Comparison of ENCODE assay signal across 9 mouse cellular contexts in genomic region chr3:94888595-94888994, GRCm38 (mm10). TPM values are rescaled to one million over a fixed set of nuclear protein-coding genes. Genes with fewer than 3 reads are reported as not detected.
A peak's percentile ranks its signal among the peaks of the same experiment; 100 is the strongest.
DNase-seq lines count a peak whose midpoint lies in the region; ATAC-seq and TF ChIP-seq lines count a peak whose summit lies in the region.
"Had no signal": no experiment of that assay in that cellular context is flagged by ENCODE, and none has a peak within 500 bp of the region (broad histone marks: within the 10 kb centered on the region; RNA-seq: fewer than 3 reads in every experiment).

No protein-coding gene starts in this region.

- no peak overlapping the region for H3K27ac ChIP-seq in intestine, postnatal 0 days (ENCODE audit: low read depth, low read length)
- H3K27ac ChIP-seq in intestine, embryonic 16.5 days (ENCODE audit: low read length), result no peak overlapping the region
- H3K27ac ChIP-seq in lung, postnatal 0 days (ENCODE audit: low read length), result no peak overlapping the region
- H3K27ac ChIP-seq in hindbrain, embryonic 13.5 days, result no peak overlapping the region

- intact Hi-C loops in left cerebral cortex, postnatal 10 days (cut with DNase I), result no loop called here

- H3K27me3 ChIP-seq in intestine, postnatal 0 days (replicated peaks; ENCODE audit: control insufficient read depth, insufficient read depth, low read length), result no peaks in the 10 kb centered on the region
- no peaks in the 10 kb centered on the region for H3K27me3 ChIP-seq in intestine, embryonic 16.5 days (replicated peaks; ENCODE audit: control insufficient read depth, insufficient read depth, low read length)
- H3K27me3 ChIP-seq in G1E (ENCODE audit: insufficient read depth, low read length), result no peaks in the 10 kb centered on the region
- H3K27me3 ChIP-seq in lung, postnatal 0 days (replicated peaks; ENCODE audit: insufficient read depth, low read length), result no peaks in the 10 kb centered on the region
- 0 out of 2 replicates have a peak, but pooled peaks cover 3% of the 10 kb centered on the region for H3K27me3 ChIP-seq in hindbrain, embryonic 13.5 days

- no peak overlapping the region for H3K9ac ChIP-seq in intestine, postnatal 0 days (ENCODE audit: low read depth, low read length)
- no peak overlapping the region for H3K9ac ChIP-seq in intestine, embryonic 16.5 days (ENCODE audit: low read depth, low read length)
- no peak overlapping the region for H3K9ac ChIP-seq in lung, postnatal 0 days (replicated peaks; ENCODE audit: low read depth)
- no peak overlapping the region for H3K9ac ChIP-seq in hindbrain, embryonic 13.5 days

- TF ChIP-seq EP300 in lung, postnatal 0 days (IDR thresholded peaks at IDR 0.05), result no peak

- TF ChIP-seq CTCF in intestine, postnatal 0 days (IDR thresholded peaks at IDR 0.05; ENCODE audit: low read depth), result peak; percentile 79
- peak; percentile 53 for TF ChIP-seq CTCF in G1E (IDR thresholded peaks at IDR 0.05; ENCODE audit: low read depth, low read length)
- peak; percentile 79 for TF ChIP-seq CTCF in lung, postnatal 0 days (IDR thresholded peaks at IDR 0.05)

- peaks cover 5% of the 10 kb centered on the region; the same call in 1 of the 2 replicates for H3K4me1 ChIP-seq in intestine, postnatal 0 days (replicated peaks; ENCODE audit: control insufficient read depth, insufficient read depth, low read length)
- peaks cover 14% of the 10 kb centered on the region for H3K4me1 ChIP-seq in intestine, embryonic 16.5 days (ENCODE audit: control insufficient read depth, insufficient read depth, low read length)
- H3K4me1 ChIP-seq in G1E (ENCODE audit: insufficient read depth, low read depth, low read length), result peaks cover 45% of the 10 kb centered on the region
- peaks cover 7% of the 10 kb centered on the region; the same call in 1 of the 2 replicates for H3K4me1 ChIP-seq in lung, postnatal 0 days (ENCODE audit: insufficient read depth, low read depth, low read length)
- peaks cover 26% of the 10 kb centered on the region for H3K4me1 ChIP-seq in hindbrain, embryonic 13.5 days (replicated peaks)

- no peak overlapping the region for H3K4me2 ChIP-seq in intestine, postnatal 0 days (replicated peaks; ENCODE audit: low read depth)
- no peak overlapping the region for H3K4me2 ChIP-seq in intestine, embryonic 16.5 days (ENCODE audit: low read depth, low read length)
- no peak overlapping the region for H3K4me2 ChIP-seq in lung, postnatal 0 days (replicated peaks; ENCODE audit: low read depth, low read length)
- H3K4me2 ChIP-seq in hindbrain, embryonic 13.5 days, result no peak overlapping the region

- DNase-seq in G1E (ENCODE audit: low spot score), result no peak
- DNase-seq in lung, postnatal 0 days (ENCODE audit: low spot score), result peak; percentile 83
- no peak for DNase-seq in layer of hippocampus, postnatal 25 days (ENCODE audit: extremely low spot score in 1 of 2, low spot score in 1 of 2)
- no peak for DNase-seq in left cerebral cortex, postnatal 10 days (ENCODE audit: extremely low spot score in 1 of 2, low spot score in 2 of 2)

- H3K9me3 ChIP-seq in intestine, postnatal 0 days (ENCODE audit: control insufficient read depth), result no peaks in the 10 kb centered on the region
- no peaks in the 10 kb centered on the region for H3K9me3 ChIP-seq in intestine, embryonic 16.5 days (ENCODE audit: control insufficient read depth, low read length)
- no peaks in the 10 kb centered on the region for H3K9me3 ChIP-seq in G1E (replicated peaks)
- no peaks in the 10 kb centered on the region for H3K9me3 ChIP-seq in lung, postnatal 0 days (ENCODE audit: low read length)
- H3K9me3 ChIP-seq in hindbrain, embryonic 13.5 days, result no peaks in the 10 kb centered on the region

- no peak overlapping the region for H3K4me3 ChIP-seq in intestine, postnatal 0 days (ENCODE audit: low read depth, low read length)
- H3K4me3 ChIP-seq in intestine, embryonic 16.5 days (ENCODE audit: low read length), result no peak overlapping the region
- no peak overlapping the region for H3K4me3 ChIP-seq in G1E (ENCODE audit: low read depth, low read length)
- no peak overlapping the region for H3K4me3 ChIP-seq in lung, postnatal 0 days (ENCODE audit: low read depth, low read length)
- no peak overlapping the region for H3K4me3 ChIP-seq in hindbrain, embryonic 13.5 days
- H3K4me3 ChIP-seq: myocyte had no signal

- ATAC-seq in intestine, postnatal 0 days, result no peak
- no peak for ATAC-seq in intestine, embryonic 16.5 days
- ATAC-seq in G1E (ENCODE audit: extremely low read depth, insufficient number of reproducible peaks, low FRiP score, poor library complexity, severe bottlenecking), result no peak
- peak; percentile 46 for ATAC-seq in common myeloid progenitor, adult 5-6 weeks (replicated peaks; ENCODE audit: low read depth, poor library complexity, severe bottlenecking)
- peak; percentile 64 for ATAC-seq in lung, postnatal 0 days
- no peak for ATAC-seq in hindbrain, embryonic 13.5 days (ENCODE audit: low FRiP score)

- peaks cover 14% of the 10 kb centered on the region; the same call in 1 of the 2 replicates for H3K36me3 ChIP-seq in intestine, postnatal 0 days (ENCODE audit: control insufficient read depth, insufficient read depth)
- peaks cover 5% of the 10 kb centered on the region; the same call in 1 of the 2 replicates for H3K36me3 ChIP-seq in intestine, embryonic 16.5 days (ENCODE audit: control insufficient read depth, insufficient read depth, low read length)
- peaks cover 24% of the 10 kb centered on the region for H3K36me3 ChIP-seq in G1E (replicated peaks)
- H3K36me3 ChIP-seq in lung, postnatal 0 days (ENCODE audit: insufficient read depth, low read length), result peaks cover 5% of the 10 kb centered on the region; the same call in 1 of the 2 replicates
- H3K36me3 ChIP-seq in hindbrain, embryonic 13.5 days, result peaks cover 16% of the 10 kb centered on the region

RNA-seq across cellular contexts. Expression of gene Psmb4, which starts 1.8 kb away (rescaled TPM):
- polyA plus RNA-seq in intestine, postnatal 0 days (2015; fragmentation: Nextera tagmentation; extraction: Ambion mirVana), result 308 and 311 TPM in 2 replicates
- 299 and 315 TPM in 2 replicates for polyA plus RNA-seq in intestine, embryonic 16.5 days (2015; fragmentation: Nextera tagmentation; extraction: Ambion mirVana)
- total RNA-seq in G1E (2014; fragmentation: Nextera tagmentation), result 185 and 255 TPM in 2 replicates
- total RNA-seq in G1E (2017), result 408 and 449 TPM in 2 replicates
- polyA plus RNA-seq in G1E (2012), result 273 and 326 TPM in 2 replicates
- 192 and 193 TPM in 2 replicates for total RNA-seq in common myeloid progenitor, adult 5-6 weeks (2017)
- 234 and 249 TPM in 2 replicates for polyA plus RNA-seq in lung, postnatal 0 days (2015; fragmentation: Nextera tagmentation; extraction: Ambion mirVana)
- total RNA-seq in layer of hippocampus, postnatal 25 days (2021), result 100 to 1,000 TPM; 253 to 304 TPM
- polyA plus RNA-seq in hindbrain, embryonic 13.5 days (2015; fragmentation: Nextera tagmentation; extraction: Ambion mirVana), result 366 and 376 TPM in 2 replicates
- 100 to 1,000 TPM; 274 to 309 TPM for total RNA-seq in left cerebral cortex, postnatal 10 days (2021)

RNA-seq across cellular contexts. Expression of gene Selenbp1, which starts 44.3 kb away (rescaled TPM):
- 61.7 and 71.6 TPM in 2 replicates for polyA plus RNA-seq in intestine, postnatal 0 days (2015; fragmentation: Nextera tagmentation; extraction: Ambion mirVana)
- 157 and 167 TPM in 2 replicates for polyA plus RNA-seq in intestine, embryonic 16.5 days (2015; fragmentation: Nextera tagmentation; extraction: Ambion mirVana)
- total RNA-seq in G1E (2014; fragmentation: Nextera tagmentation) (110 and 119 TPM in 2 replicates), G1E (2017) (367 and 434 TPM in 2 replicates)
- 39.8 and 133 TPM in 2 replicates for polyA plus RNA-seq in G1E (2012)
- 41.5 and 57.4 TPM in 2 replicates for total RNA-seq in common myeloid progenitor, adult 5-6 weeks (2017)
- polyA plus RNA-seq in lung, postnatal 0 days (2015; fragmentation: Nextera tagmentation; extraction: Ambion mirVana), result 1,021 and 1,046 TPM in 2 replicates
- 10 to 100 TPM; 10.3 to 10.6 TPM for total RNA-seq in layer of hippocampus, postnatal 25 days (2021)
- 10.1 and 14.1 TPM in 2 replicates for polyA plus RNA-seq in hindbrain, embryonic 13.5 days (2015; fragmentation: Nextera tagmentation; extraction: Ambion mirVana)
- total RNA-seq in left cerebral cortex, postnatal 10 days (2021), result 1 to 10 TPM; 3.2 to 3.8 TPM

RNA-seq across cellular contexts. Expression of gene Pogz, which starts 51.2 kb away (rescaled TPM):
- polyA plus RNA-seq in intestine, postnatal 0 days (2015; fragmentation: Nextera tagmentation; extraction: Ambion mirVana), result 4.8 and 5.8 TPM in 2 replicates
- polyA plus RNA-seq in intestine, embryonic 16.5 days (2015; fragmentation: Nextera tagmentation; extraction: Ambion mirVana), result 9.2 and 9.9 TPM in 2 replicates
- 113 and 138 TPM in 2 replicates for total RNA-seq in G1E (2014; fragmentation: Nextera tagmentation)
- 19.6 and 19.8 TPM in 2 replicates for total RNA-seq in G1E (2017)
- polyA plus RNA-seq in G1E (2012), result 124 and 147 TPM in 2 replicates
- total RNA-seq in common myeloid progenitor, adult 5-6 weeks (2017), result 24.3 and 24.6 TPM in 2 replicates
- 6.8 and 8.1 TPM in 2 replicates for polyA plus RNA-seq in lung, postnatal 0 days (2015; fragmentation: Nextera tagmentation; extraction: Ambion mirVana)
- 10 to 100 TPM; 47.6 to 57.9 TPM for total RNA-seq in layer of hippocampus, postnatal 25 days (2021)
- polyA plus RNA-seq in hindbrain, embryonic 13.5 days (2015; fragmentation: Nextera tagmentation; extraction: Ambion mirVana), result 22.7 and 23.4 TPM in 2 replicates
- total RNA-seq in left cerebral cortex, postnatal 10 days (2021), result 10 to 100 TPM; 60.4 to 64.9 TPM

Comparison
In these comparisons a context has a peak if more than half of its experiments do, and no peak if none do; other contexts are left out.
1. ATAC-seq: peak in common myeloid progenitor, adult 5-6 weeks (single experiment) and lung, postnatal 0 days (single experiment); none in intestine, postnatal 0 days (single experiment), intestine, embryonic 16.5 days (single experiment), G1E (single experiment) and hindbrain, embryonic 13.5 days (single experiment).
2. Peak in every context shown above with its lines, with median percentiles within 50 percentile points of each other: CTCF ChIP-seq.